Mouse (Mus musculus) liver, embryonic 14.5 days (tissue): Measurements from ENCODE around the gene Ormdl2. TPM values are rescaled to one million over a fixed set of nuclear protein-coding genes. Genes with fewer than 3 reads are reported as not detected.

Source experiments
- ATAC-seq: fragments of 200-750 bp; cut with Nextera tagmentation; 2 replicates; pipeline ENCODE4 v1.8.0; 2017; ENCODE audit warnings: moderate number of reproducible peaks, mild to moderate bottlenecking, moderate library complexity; ENCODE audit not compliant: insufficient read depth
- DNase-seq, 3 experiments: peaks; one replicate each; pipeline ENCODE4 v3.0.0-alpha.2; 2012 to 2013; ENCODE audit warnings: low read depth in 3 of 3, low spot score in 3 of 3
- H3K27ac ChIP-seq: fragments of 300-500 bp; sonication (generic); 2 replicates; pipeline ENCODE4 v1.5.1; 2014; ENCODE audit warnings: moderate library complexity, mild to moderate bottlenecking, control low read depth, inconsistent platforms
- H3K27me3 ChIP-seq: fragments of 300-500 bp; sonication (generic); 2 replicates; pipeline ENCODE4 v1.6.1; 2014; ENCODE audit warnings: mild to moderate bottlenecking, low read length, moderate library complexity; ENCODE audit not compliant: control insufficient read depth, insufficient read depth
- H3K36me3 ChIP-seq: fragments of 300-500 bp; sonication (generic); replicated peaks from 2 replicates; pipeline ENCODE4 v1.6.1; 2014; ENCODE audit warnings: low read depth; ENCODE audit not compliant: control insufficient read depth, insufficient read depth
- H3K4me1 ChIP-seq, 2 experiments: fragments of 200-500 bp in 1 of 2; fragments of 300-500 bp in 1 of 2; sonication (generic) in 1 of 2; replicated peaks; 2 replicates each; pipeline ENCODE4 v1.6.1; 2012 to 2014; ENCODE audit warnings: antibody characterized with exemption in 1 of 2, inconsistent platforms in 1 of 2, low read length in 1 of 2; ENCODE audit not compliant: control insufficient read depth in 2 of 2, insufficient read depth in 2 of 2
- H3K4me2 ChIP-seq: fragments of 300-500 bp; sonication (generic); 2 replicates; pipeline ENCODE4 v1.6.1; 2014; ENCODE audit warnings: low read depth, mild to moderate bottlenecking, control low read depth, moderate library complexity
- H3K4me3 ChIP-seq, 2 experiments: fragments of 200-500 bp in 1 of 2; fragments of 300-500 bp in 1 of 2; sonication (generic) in 1 of 2; 2 replicates each; pipeline ENCODE4 v1.5.1; 2012 to 2014; ENCODE audit warnings: low read depth in 2 of 2, low read length in 2 of 2, mild to moderate bottlenecking in 2 of 2, control low read depth in 1 of 2, inconsistent platforms in 1 of 2, moderate library complexity in 1 of 2; ENCODE audit not compliant: insufficient read depth in 1 of 2
- H3K9ac ChIP-seq: fragments of 300-500 bp; sonication (generic); replicated peaks from 2 replicates; pipeline ENCODE4 v1.6.1; 2014; ENCODE audit warnings: mild to moderate bottlenecking, control low read depth, moderate library complexity
- H3K9me3 ChIP-seq: fragments of 300-500 bp; sonication (generic); 2 replicates; pipeline ENCODE4 v1.6.1; 2016; ENCODE audit warnings: low read length, mixed read lengths; ENCODE audit not compliant: control insufficient read depth
- CTCF ChIP-seq: IDR thresholded peaks from 2 replicates; pipeline ENCODE4 v1.5.1; 2016; ENCODE audit warnings: antibody characterized with exemption, low read depth, control low read depth
- EP300 ChIP-seq: IDR thresholded peaks from 2 replicates; pipeline ENCODE4 v1.6.1; 2016; ENCODE audit warnings: antibody characterized with exemption, low read depth
- WGBS: fragments of 180-500 bp; shearing (Covaris S2); extraction: QIAGEN DNeasy Blood & Tissue Kit; methylation state at CpG from one replicate; pipeline ENCODE4 v1.1.7; 2014; ENCODE audit not compliant: insufficient replicate concordance; 5-methylcytosine and 5-hydroxymethylcytosine counted together
- polyA plus RNA-seq, 2 experiments: library from polyadenylated mRNA; depleted of rRNA in 1 of 2; stranded (reverse) in 1 of 2; unstranded in 1 of 2; fragments of >200 nt; fragmentation: Nextera tagmentation in 1 of 2; extraction: Ambion mirVana in 1 of 2; gene quantifications; 2 replicates each; pipeline versions ENCODE4 v1.2.1 to v1.2.3; 2012 to 2014

Ormdl2 gene
- polyA plus RNA-seq, 2 experiments: 43.1 to 83.5 TPM

- H3K9ac ChIP-seq: peak overlapping the region; percentile 77
- H3K4me3 ChIP-seq: peak overlapping the region; percentile 74 to 80
- ATAC-seq (peak; percentile 96), DNase-seq (peak; percentile 94 to 97 (median 95))
- H3K9me3 ChIP-seq: no peaks in the 10 kb centered on the region
- TF ChIP-seq EP300 (peak; percentile 14; the same call in 1 of the 2 replicates), CTCF (peak; percentile 50)
- H3K4me1 ChIP-seq: peaks cover 12 to 24% of the 10 kb centered on the region in 2 experiments
- under 1% methylated on average over 66 of the region's 70 CpGs for whole genome bisulfite sequencing
- peak overlapping the region; percentile 79 for H3K27ac ChIP-seq
- H3K27me3 ChIP-seq: no peaks in the 10 kb centered on the region
- 0 out of 2 replicates have a peak, but pooled peaks cover 3% of the 10 kb centered on the region for H3K36me3 ChIP-seq
- H3K4me2 ChIP-seq: peak overlapping the region; percentile 92
These were observed 16.1 kb downstream of the Ormdl2 start for GRCm38 (mm10) chr10:128805092-128806000.

DNA sequence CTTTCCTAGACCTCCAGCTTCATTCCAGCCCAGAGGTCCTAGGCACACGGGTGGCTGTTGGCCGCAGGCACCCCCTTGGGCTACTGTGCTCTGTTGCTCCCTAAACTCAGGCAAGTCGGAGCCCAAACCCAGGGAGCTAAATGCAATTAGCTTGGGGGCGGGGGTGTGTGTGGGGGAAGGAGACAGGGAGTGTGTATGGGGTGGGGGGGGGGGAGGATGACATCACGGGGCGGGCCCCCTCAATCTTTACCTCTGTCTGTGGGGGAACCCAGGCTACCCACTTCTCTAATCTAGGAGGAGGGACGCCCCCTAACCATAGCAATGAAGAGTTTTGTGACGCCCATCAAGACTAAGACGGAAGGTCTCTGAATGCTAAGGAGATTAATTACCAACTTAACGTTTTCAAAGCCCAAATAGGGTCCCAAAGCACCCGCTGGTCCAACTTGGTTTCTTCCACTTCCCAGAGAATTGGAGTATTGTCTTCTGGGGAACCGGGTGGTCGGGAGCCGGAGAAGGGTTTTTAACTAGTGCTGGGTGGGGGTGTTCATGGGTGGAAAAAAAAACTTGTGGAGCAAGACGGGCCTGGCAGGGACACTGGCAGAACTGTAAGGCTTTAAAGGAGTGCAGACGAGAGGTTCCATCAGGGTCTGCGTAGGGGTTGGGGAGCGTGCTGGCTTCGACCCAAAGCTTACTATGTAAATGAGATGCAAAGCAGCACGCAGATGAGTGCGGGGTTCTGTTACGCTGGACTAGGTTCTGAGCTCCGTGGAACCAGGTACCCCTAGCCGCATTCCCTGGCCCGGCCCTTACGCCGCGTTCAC is 17.0 kb downstream of the Ormdl2 start, which contains the start of gene Tmem198b:
Gene Tmem198b, minus strand, starts transcription at position 100 of the 821 bp plus-strand sequence.
- peak in 1 of 3 experiments; percentile 29 for DNase-seq
- under 1% methylated on average over 28 of the region's 28 CpGs for WGBS
- Histone ChIP-seq H3K27ac (peak within 1 kb of the TSS; percentile 73), H3K4me3 (peak within 1 kb of the TSS; percentile 74 to 80), H3K27me3 (no peaks in the 10 kb centered on the region), H3K9me3 (no peaks in the 10 kb centered on the region), H3K36me3 (0 out of 2 replicates have a peak, but pooled peaks cover 3% of the 10 kb centered on the region), H3K4me2 (peak within 1 kb of the TSS; percentile 92), H3K4me1 (peaks cover 12 to 24% of the 10 kb centered on the region in 2 experiments), H3K9ac (peak within 1 kb of the TSS; percentile 77)
- TF ChIP-seq EP300 (no peak), CTCF (no peak)
- ATAC-seq: peak; percentile 39; the same call in 1 of the 2 replicates

- peak within 1 kb of the TSS; percentile 92 for H3K4me2 ChIP-seq
- H3K27me3 ChIP-seq: no peaks in the 10 kb centered on the region
- peak within 1 kb of the TSS; percentile 74 to 80 for H3K4me3 ChIP-seq
- ATAC-seq (no peak), DNase-seq (no peak)
- peak within 1 kb of the TSS; percentile 77 for H3K9ac ChIP-seq
- no peaks in the 10 kb centered on the region for H3K9me3 ChIP-seq
- H3K27ac ChIP-seq: peak within 1 kb of the TSS; percentile 73
- WGBS: 4% methylated on average over 14 of the region's 14 CpGs
- peaks cover 12 to 24% of the 10 kb centered on the region in 2 experiments for H3K4me1 ChIP-seq
- TF ChIP-seq EP300 (no peak), CTCF (no peak)
- H3K36me3 ChIP-seq: 0 out of 2 replicates have a peak, but pooled peaks cover 3% of the 10 kb centered on the region
These were observed 17.6 kb downstream of the Ormdl2 start, which contains the start of gene Dnajc14 for GRCm38 (mm10) chr10:128803771-128804270. TSS of gene Dnajc14 (plus strand) at chr10:128804062.

DNA sequence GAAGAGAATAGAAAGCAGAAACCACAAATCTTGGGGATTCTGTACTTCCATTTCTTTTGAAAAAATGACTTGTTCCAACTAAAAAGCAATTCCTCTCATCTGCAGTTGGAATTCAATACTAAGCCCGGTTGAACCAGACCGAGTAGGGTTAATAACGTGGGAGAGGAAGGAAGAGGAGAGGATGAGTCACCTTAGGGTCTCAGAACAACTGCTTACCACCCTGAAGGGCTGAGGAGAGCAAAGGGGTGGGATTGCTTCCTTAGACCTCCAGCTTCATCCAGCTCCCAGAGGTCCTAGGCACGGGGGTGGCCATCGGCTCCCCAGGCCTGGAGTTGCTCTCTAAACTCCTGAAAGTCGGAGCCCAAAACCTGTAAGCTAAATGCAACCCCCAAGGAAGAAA is 18.1 kb downstream of the Ormdl2 start:
- Histone ChIP-seq H3K4me1 (peaks cover 12 to 24% of the 10 kb centered on the region in 2 experiments), H3K27me3 (no peaks in the 10 kb centered on the region), H3K27ac (no peak overlapping the region), H3K4me3 (peak overlapping the region; percentile 69 to 80; a peak in 3 of 4 replicates), H3K4me2 (peak overlapping the region; percentile 92), H3K9me3 (no peaks in the 10 kb centered on the region), H3K36me3 (0 out of 2 replicates have a peak, but pooled peaks cover 3% of the 10 kb centered on the region), H3K9ac (no peak overlapping the region)
- 9% methylated on average over 6 of the region's 6 CpGs for WGBS
- DNase-seq (no peak), ATAC-seq (no peak)
- TF ChIP-seq EP300 (no peak), CTCF (no peak)
